In genomic region chr7:139002692-139003091, GRCm38 (mm10) we compare ENCODE assay signal across 15 mouse cellular contexts.
"Had no signal": no experiment of that assay in that cellular context is flagged by ENCODE, and none has a peak within 500 bp of the region (broad histone marks: within the 10 kb centered on the region; RNA-seq: fewer than 3 reads in every experiment).

No protein-coding gene starts in this region.

- H3K27me3 ChIP-seq: liver, embryonic 13.5 days; lung, embryonic 15.5 days; midbrain, embryonic 13.5 days; stomach, embryonic 15.5 days had no signal

- H3K4me1 ChIP-seq: limb, embryonic 12.5 days; liver, embryonic 13.5 days; stomach, embryonic 15.5 days had no signal

- H3K9me3 ChIP-seq: limb, embryonic 12.5 days; liver, embryonic 13.5 days; lung, embryonic 15.5 days; midbrain, embryonic 13.5 days; stomach, embryonic 15.5 days had no signal

- H3K9ac ChIP-seq: limb, embryonic 12.5 days; liver, embryonic 13.5 days; liver, postnatal 0 days; lung, embryonic 15.5 days; midbrain, embryonic 13.5 days; stomach, embryonic 15.5 days had no signal

- DNase-seq: kidney, adult 2 months; kidney, postnatal 25 days; liver; liver, embryonic 13.5 days; liver, postnatal 0 days; right cerebral cortex, postnatal 4 days; spleen, adult 18-20 months; thymus, adult 2 months; thymus, postnatal 36 days had no signal

- H3K4me2 ChIP-seq: limb, embryonic 12.5 days; liver, embryonic 13.5 days; lung, embryonic 15.5 days; midbrain, embryonic 13.5 days; stomach, embryonic 15.5 days had no signal

- ATAC-seq: liver, postnatal 0 days had no signal

- H3K27ac ChIP-seq: layer of hippocampus, adult 2 months; limb, embryonic 12.5 days; liver, embryonic 13.5 days; lung, embryonic 15.5 days; macrophage; stomach, embryonic 15.5 days had no signal

- H3K4me3 ChIP-seq: layer of hippocampus, adult 2 months; limb, embryonic 12.5 days; liver, embryonic 13.5 days; lung, embryonic 15.5 days; midbrain, embryonic 13.5 days; stomach, embryonic 15.5 days had no signal

- H3K36me3 ChIP-seq: limb, embryonic 12.5 days; liver, embryonic 13.5 days; lung, embryonic 15.5 days; midbrain, embryonic 13.5 days; stomach, embryonic 15.5 days had no signal
